25 mouse cellular contexts compared by ENCODE assay signal in genomic region chr5:140936816-140937215, GRCm38 (mm10).
DNase-seq lines count a peak whose midpoint lies in the region; ATAC-seq and TF ChIP-seq lines count a peak whose summit lies in the region.
"Had no signal": no experiment of that assay in that cellular context is flagged by ENCODE, and none has a peak within 500 bp of the region (broad histone marks: within the 10 kb centered on the region; RNA-seq: fewer than 3 reads in every experiment).

No protein-coding gene starts in this region.

- peak; percentile 40; the same call in 1 of the 2 replicates for ATAC-seq in kidney, embryonic 14.5 days (ENCODE audit: low FRiP score, low TSS enrichment)
- 0 out of 2 replicates have a peak, but pooled peaks have one; percentile 50 for ATAC-seq in kidney, embryonic 15.5 days (replicated peaks; ENCODE audit: low FRiP score)
- ATAC-seq: CD4-positive, CD25-positive, alpha-beta regulatory T cell, adult 4 months; forebrain, embryonic 16.5 days had no signal

- H3K4me2 ChIP-seq in kidney, embryonic 14.5 days (replicated peaks; ENCODE audit: low read depth, low read length): no peak overlapping the region
- no peak overlapping the region for H3K4me2 ChIP-seq in kidney, embryonic 15.5 days
- H3K4me2 ChIP-seq: embryonic facial prominence, embryonic 13.5 days; forebrain, embryonic 12.5 days; heart, embryonic 11.5 days; hindbrain, embryonic 12.5 days; hindbrain, embryonic 15.5 days had no signal

- H3K9me3 ChIP-seq in kidney, embryonic 14.5 days (ENCODE audit: control insufficient read depth, low read length): no peaks in the 10 kb centered on the region
- no peaks in the 10 kb centered on the region for H3K9me3 ChIP-seq in kidney, embryonic 15.5 days (replicated peaks)
- H3K9me3 ChIP-seq: embryonic facial prominence, embryonic 10.5 days; embryonic facial prominence, embryonic 13.5 days; forebrain, embryonic 12.5 days; hindbrain, embryonic 12.5 days; hindbrain, embryonic 15.5 days had no signal

- DNase-seq in kidney, adult 8-10 months: peak; percentile 14 to 38
- no peak for DNase-seq in kidney, postnatal 25 days
- peak; percentile 23 to 35 for DNase-seq in kidney, postnatal 36 days
- no peak for DNase-seq in lung, adult 2 months
- DNase-seq in heart, adult 11 months: no peak
- DNase-seq: adrenal gland, adult 2 months; adrenal gland, postnatal 14 days; cerebellum, adult 11 months; cerebellum, adult 8-10 months; cerebellum, postnatal 10 days; cerebellum, postnatal 36 days; embryo, embryonic 11 days; gastrocnemius, postnatal 10 days; gastrocnemius, postnatal 36 days had no signal

- TF ChIP-seq CTCF in lung, adult 2 months (IDR thresholded peaks at IDR 0.05; ENCODE audit: insufficient read depth, low read length): no peak

- H3K9ac ChIP-seq in kidney, embryonic 14.5 days (ENCODE audit: low read depth, low read length): no peak overlapping the region
- no peak overlapping the region for H3K9ac ChIP-seq in kidney, embryonic 15.5 days
- H3K9ac ChIP-seq: embryonic facial prominence, embryonic 13.5 days; forebrain, embryonic 12.5 days; hindbrain, embryonic 12.5 days; hindbrain, embryonic 15.5 days had no signal

- no peaks in the 10 kb centered on the region for H3K36me3 ChIP-seq in kidney, embryonic 14.5 days (ENCODE audit: control insufficient read depth, insufficient read depth, low read length)
- H3K36me3 ChIP-seq in kidney, embryonic 15.5 days: no peaks in the 10 kb centered on the region
- H3K36me3 ChIP-seq: embryonic facial prominence, embryonic 10.5 days; embryonic facial prominence, embryonic 13.5 days; forebrain, embryonic 12.5 days; hindbrain, embryonic 12.5 days; hindbrain, embryonic 15.5 days had no signal

- no peak overlapping the region for H3K27ac ChIP-seq in kidney, embryonic 14.5 days (ENCODE audit: low read depth, low read length)
- H3K27ac ChIP-seq in kidney, embryonic 15.5 days: no peak overlapping the region
- H3K27ac ChIP-seq: embryonic facial prominence, embryonic 10.5 days; embryonic facial prominence, embryonic 13.5 days; forebrain, embryonic 12.5 days; hindbrain, embryonic 12.5 days; hindbrain, embryonic 15.5 days had no signal

- TF ChIP-seq POLR2A in lung, adult 2 months (IDR thresholded peaks at IDR 0.05; ENCODE audit: borderline replicate concordance, extremely low read depth, low read depth, low read length): no peak

- peaks cover 3% of the 10 kb centered on the region; the same call in 1 of the 2 replicates for H3K4me1 ChIP-seq in kidney, embryonic 14.5 days (ENCODE audit: control insufficient read depth, insufficient read depth, low read length)
- H3K4me1 ChIP-seq in kidney, embryonic 15.5 days: peaks cover 18% of the 10 kb centered on the region; the same call in 1 of the 2 replicates
- H3K4me1 ChIP-seq in lung, adult 2 months (ENCODE audit: control insufficient read depth, insufficient read depth, low read length): no peaks in the 10 kb centered on the region
- H3K4me1 ChIP-seq: hindbrain, embryonic 12.5 days had no signal

- H3K27me3 ChIP-seq in kidney, embryonic 14.5 days (ENCODE audit: control insufficient read depth, insufficient read depth, low read length): no peaks in the 10 kb centered on the region
- 0 out of 2 replicates have a peak, but pooled peaks cover 4% of the 10 kb centered on the region for H3K27me3 ChIP-seq in kidney, embryonic 15.5 days
- H3K27me3 ChIP-seq: embryonic facial prominence, embryonic 13.5 days; hindbrain, embryonic 12.5 days; hindbrain, embryonic 15.5 days had no signal

- WGBS in kidney, embryonic 14.5 days: 67% methylated on average over 7 of the region's 7 CpGs
- 61% methylated on average over 7 of the region's 7 CpGs for WGBS in kidney, embryonic 15.5 days
- WGBS in lung, adult 2 months: 79% methylated on average over 7 of the region's 7 CpGs

- no peak overlapping the region for H3K4me3 ChIP-seq in kidney, embryonic 14.5 days (ENCODE audit: low read length)
- no peak overlapping the region for H3K4me3 ChIP-seq in kidney, embryonic 15.5 days (replicated peaks)
- no peak overlapping the region for H3K4me3 ChIP-seq in lung, adult 2 months (replicated peaks; ENCODE audit: extremely low read depth, low read depth, low read length)
- H3K4me3 ChIP-seq: embryonic facial prominence, embryonic 10.5 days; embryonic facial prominence, embryonic 13.5 days; erythroblast, embryonic 14.5 days; forebrain, embryonic 12.5 days; hindbrain, embryonic 12.5 days; hindbrain, embryonic 15.5 days had no signal

Comparison
In these comparisons a context has a peak if more than half of its experiments do, and no peak if none do; other contexts are left out.
1. DNase-seq: peak in kidney, adult 8-10 months (2 of 2) and kidney, postnatal 36 days (2 of 2); none in kidney, postnatal 25 days (0 of 2), lung, adult 2 months (single experiment) and heart, adult 11 months (single experiment).